Mouse (Mus musculus): ENCODE data around the gene Il5. TPM values are rescaled to one million over a fixed set of nuclear protein-coding genes. Genes with fewer than 3 reads are reported as not detected.

Il5 gene
- total RNA-seq, 2 experiments from 2014 or later = not detected

GRCm38 (mm10) chr11:53742353-53742752 lies 21.8 kb downstream of the Il5 start:
- no peak for DNase-seq (ENCODE audit: low spot score)

DNA sequence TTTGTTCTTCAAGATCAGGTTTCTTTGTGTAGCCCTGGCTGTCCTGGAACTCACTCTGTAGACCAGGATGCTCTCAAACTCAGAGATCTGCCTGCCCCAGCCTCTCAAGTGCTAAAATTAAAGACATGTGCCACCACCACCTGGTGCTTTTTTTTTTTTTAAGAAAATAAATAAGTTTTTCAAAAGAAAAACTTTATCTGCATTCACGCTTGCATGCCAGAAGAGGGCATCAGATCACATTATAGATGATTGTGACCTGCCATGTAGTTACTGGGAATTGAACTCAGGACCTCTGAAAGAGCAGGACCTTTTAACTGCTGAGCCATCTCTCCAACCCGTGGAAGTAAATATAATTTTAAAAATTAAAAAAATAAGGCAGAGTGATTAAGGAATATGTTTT lies 24.7 kb downstream of the Il5 start:
- no peak for DNase-seq (ENCODE audit: low spot score)

- DNase-seq (ENCODE audit: low spot score) = no peak
Observed at GRCm38 (mm10) chr11:53747985-53748384, 27.4 kb downstream of the Il5 start.

GRCm38 (mm10) chr11:53748614-53749013 lies 28.0 kb downstream of the Il5 start:
- DNase-seq (ENCODE audit: low spot score) = no peak

DNA sequence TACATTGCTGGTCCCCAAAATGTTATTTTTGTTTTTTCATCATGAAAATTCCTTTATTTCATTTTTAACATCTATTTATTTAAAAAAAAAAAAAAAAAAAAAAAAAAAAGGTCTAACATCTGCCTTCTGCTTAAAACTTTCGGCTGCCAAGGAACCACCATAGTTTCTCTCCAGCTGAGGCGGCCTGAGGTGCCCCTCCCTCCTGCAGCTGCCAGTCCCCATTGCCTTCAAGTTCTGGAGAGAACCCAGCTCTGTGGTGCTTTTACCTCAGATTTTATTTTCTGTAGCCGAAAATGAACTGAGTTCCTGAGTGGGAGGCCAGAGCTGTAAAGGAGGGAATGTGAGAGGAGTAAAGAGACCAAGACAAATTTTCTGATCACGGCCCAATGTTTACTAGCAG lies 28.7 kb downstream of the Il5 start:
- DNase-seq (ENCODE audit: low spot score) = no peak

DNA sequence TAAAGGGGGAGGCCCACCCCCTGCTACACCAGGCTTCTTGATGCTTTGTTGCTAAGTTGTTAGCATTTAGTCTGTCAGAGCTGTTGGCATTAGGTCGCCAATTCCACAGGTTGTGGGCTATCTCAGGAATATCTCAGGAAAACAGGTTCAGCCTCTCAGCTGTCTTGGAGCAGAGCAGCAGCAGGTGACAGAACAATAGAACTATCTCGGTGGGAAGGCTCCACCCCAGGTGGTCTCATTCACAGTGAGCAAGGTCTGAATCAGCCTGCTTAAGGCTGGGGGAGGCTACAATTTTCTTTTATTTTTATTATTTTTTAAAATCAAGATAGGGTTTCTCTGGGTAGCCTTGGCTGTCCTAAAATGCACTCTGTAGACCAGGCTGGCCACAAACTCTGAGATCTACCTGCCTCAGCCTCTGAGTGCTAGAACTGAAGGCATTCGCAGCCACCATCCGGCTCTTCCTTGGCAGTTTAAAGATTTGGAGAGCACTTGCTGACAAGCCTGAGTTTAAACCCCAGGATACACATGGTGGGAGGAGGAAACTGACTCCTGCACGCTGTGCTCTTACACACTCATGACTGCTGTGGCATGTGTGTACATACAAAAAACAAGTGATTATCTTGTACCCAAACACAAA lies 29.2 kb downstream of the Il5 start:
- DNase-seq (ENCODE audit: low spot score) = no peak

GRCm38 (mm10) chr11:53755011-53755595 lies 34.5 kb downstream of the Il5 start:
- DNase-seq (ENCODE audit: low spot score) = no peak

GRCm38 (mm10) chr11:53757612-53758011 lies 37.0 kb downstream of the Il5 start:
- DNase-seq (ENCODE audit: low spot score) = no peak

- DNase-seq (ENCODE audit: low spot score) = peak; percentile 39
Observed at GRCm38 (mm10) chr11:53758033-53758432, 37.4 kb downstream of the Il5 start.

DNA sequence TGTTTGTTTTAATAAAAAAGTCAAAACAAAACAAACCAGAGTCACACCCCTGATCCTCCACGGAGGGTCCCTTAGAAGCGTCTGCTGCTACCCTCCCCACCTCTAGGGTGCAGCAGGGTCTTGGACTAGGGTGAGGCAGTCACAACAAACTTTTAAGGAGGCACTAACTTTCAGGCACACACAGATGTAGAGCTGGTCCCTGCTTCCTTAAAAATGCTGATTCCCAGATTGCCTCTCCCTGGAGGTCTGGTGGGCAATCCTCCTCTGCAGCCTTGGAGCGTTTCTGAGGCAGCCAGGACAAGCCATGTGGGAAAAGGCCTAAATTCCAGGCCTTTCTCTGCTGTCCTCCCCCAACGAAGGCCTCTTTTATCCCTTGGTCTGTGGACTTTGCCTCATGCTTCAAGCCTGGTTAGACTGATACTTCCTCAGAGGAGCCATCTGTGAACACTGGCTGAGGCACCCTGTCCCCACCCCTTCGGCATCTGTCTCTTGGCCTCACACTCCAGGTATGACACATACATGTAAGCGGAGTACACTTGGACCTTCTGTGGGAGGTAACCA lies 38.3 kb downstream of the Il5 start:
- DNase-seq (ENCODE audit: low spot score) = peak; percentile 34

DNA sequence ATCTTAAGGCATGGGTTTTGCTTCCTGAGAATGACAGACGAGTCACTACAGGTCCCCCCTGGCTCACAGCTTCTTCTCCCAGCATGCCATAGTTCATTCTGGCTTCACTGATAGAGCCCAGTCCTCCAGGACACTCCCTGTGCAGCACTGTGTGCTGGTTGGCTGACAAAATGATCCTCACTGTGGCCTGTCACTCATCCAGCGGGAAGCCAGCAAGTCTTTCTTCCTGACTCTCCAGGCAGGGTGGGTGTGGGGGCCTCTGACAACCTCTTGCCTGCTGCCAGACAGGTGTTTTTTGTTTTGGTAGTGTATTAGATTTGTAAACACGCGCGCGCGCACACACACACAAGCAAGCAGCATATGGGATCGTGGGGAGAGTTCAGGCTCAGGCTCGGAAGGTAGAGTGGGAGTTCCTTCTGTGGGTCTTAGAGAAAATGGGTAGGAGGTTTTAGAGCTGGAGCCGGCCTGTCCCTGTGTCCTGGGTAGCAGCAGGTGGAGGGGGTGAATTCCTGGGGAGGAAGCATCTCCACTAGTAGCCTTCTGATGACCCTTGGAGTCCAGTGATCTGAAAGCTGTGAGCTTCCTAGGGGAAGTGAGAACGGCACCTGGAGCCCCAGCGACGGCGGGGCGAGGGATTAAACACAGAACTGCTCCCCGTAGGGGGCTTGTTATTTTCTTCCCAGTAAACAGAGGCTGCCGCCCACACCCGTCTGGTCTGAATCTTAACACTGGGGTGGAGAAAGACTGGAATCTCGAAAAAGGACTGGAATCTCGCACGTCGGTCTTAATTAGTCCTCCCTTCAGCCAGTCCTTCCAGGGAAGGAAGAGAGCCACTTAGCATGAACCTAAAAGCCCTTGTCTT lies 39.2 kb downstream of the Il5 start:
- no peak for DNase-seq (ENCODE audit: low spot score)

GRCm38 (mm10) chr11:53761284-53761683 lies 40.7 kb downstream of the Il5 start:
- DNase-seq (ENCODE audit: low spot score) = no peak

DNA sequence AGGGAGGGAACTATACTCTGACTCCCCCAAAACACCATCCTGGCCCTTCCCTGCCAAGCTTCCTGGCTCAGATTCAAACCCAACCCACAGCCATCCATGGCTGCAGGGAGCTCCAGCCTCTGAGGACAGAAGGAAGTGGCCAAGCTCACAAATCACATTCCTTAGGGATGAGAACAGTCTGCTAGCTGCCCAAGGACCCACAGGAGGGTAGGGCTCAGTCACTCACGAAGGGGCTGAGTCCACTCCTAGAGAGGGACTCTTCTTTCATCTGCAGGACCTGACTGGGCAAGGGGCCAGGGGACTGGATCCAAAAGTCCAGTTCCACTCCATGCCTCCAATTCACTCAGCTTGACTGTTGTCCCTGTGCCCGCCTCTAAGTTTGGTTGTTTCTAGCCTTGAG lies 41.2 kb downstream of the Il5 start:
- DNase-seq (ENCODE audit: low spot score) = peak; percentile 57

DNA sequence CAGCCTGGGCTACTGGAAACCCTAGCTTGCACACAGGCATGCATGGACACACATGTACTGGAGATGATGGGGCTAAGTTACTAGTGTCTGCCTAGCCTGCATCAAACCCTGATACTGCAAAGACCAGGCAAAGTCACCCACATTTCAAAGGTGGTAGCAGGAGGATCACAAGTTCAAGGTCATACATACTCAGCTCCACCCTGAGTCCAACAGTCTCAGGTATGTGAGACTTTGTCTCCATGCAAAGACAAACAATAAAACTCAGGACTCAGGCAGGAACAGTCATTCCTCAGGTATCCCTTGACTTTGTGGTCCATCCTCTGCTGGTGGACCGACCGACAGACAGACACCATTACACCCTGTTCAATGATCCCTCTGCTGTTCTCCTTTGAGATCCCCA lies 41.8 kb downstream of the Il5 start:
- DNase-seq (ENCODE audit: low spot score) = no peak

DNA sequence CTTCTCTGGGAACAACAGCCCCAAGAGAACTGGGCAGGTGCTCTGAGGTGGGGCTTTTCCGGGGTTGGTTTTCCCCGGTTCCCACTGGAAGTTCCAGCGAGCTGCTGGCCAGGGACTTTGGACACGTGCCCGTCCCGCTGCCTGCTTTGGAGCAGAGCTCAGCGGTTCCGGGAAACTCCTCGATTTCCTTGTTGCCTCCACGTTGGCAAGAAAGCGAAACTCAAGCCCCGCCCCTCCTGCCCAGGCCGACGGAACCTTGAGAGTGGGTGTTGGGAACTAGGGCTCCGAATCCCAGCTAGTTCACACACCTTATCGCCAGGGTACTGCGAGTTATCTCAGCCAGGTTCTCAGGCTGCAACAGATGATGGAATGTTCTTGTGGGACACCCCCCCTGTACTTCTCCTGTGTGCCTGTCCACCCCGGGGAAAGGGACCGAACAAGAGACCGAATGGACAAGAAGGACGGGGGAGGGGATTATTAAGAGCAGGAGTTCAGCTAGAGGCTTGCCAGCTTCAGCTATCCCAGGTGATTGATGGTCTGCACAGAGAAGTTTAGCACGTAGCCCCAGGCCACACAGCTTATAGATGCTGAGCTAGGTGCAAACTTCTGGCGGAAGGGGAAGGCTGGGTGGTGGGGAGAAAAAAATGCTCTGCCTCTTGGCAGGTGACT lies 42.4 kb downstream of the Il5 start:
- peak; percentile 80 for DNase-seq (ENCODE audit: low spot score)

- peak; percentile 92 for DNase-seq (ENCODE audit: low spot score)
Observed at GRCm38 (mm10) chr11:53763496-53764140, 43.0 kb downstream of the Il5 start.

DNA sequence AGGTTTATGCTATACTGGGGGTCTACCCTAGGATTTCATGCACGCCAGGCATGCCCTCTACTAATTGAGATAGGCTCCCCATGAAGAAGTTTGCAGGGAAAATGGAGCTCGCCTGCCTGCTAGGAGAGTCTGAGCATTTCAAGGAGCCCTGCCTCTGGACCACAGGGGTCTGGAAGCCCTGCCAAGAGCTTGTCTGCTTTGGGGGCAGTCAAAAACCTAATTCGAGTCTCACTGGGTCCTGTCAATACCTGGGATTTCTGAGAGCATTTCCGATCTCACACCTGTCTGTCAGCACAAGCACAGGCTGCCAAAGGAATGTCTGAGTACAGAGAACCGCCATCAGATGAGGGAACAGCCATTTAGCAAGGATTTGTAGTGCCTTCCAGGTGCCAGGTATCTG lies 44.0 kb downstream of the Il5 start:
- DNase-seq (ENCODE audit: low spot score) = no peak

- DNase-seq (ENCODE audit: low spot score) = no peak
Observed at GRCm38 (mm10) chr11:53768422-53769184, 48.0 kb downstream of the Il5 start.

GRCm38 (mm10) chr11:53769185-53769576 lies 48.6 kb downstream of the Il5 start:
- DNase-seq (ENCODE audit: low spot score) = no peak

DNA sequence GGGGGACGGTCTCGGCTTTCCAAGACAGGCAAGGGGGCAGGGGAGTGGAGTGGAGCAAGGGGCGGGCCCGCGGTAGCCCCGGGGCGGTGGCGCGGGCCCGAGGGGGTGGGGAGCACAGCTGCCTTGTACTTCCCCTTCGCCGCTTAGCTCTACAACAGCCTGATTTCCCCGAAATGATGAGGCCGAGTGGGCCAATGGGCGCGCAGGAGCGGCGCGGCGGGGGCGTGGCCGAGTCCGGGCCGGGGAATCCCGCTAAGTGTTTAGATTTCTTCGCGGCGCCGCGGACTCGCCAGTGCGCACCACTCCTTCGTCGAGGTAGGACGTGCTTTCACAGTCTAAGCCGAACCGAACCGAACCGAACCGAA lies 49.1 kb downstream of the Il5 start, which contains the start of gene Irf1:
Irf1 (plus strand) TSS at position 255 of the 365 bp plus-strand sequence.
- DNase-seq (ENCODE audit: low spot score) = peak; percentile 93
